Mouse (Mus musculus) B cell, adult 2 months (primary cell): ENCODE results near the gene Asgr1.

Source experiments
- DNase-seq, 2 experiments: peaks; one replicate each; pipeline ENCODE4 v3.0.0; 2022

The Asgr1 gene

GRCm38 (mm10) chr11:70026689-70027088 is 27.2 kb upstream of the Asgr1 start:
- no peak for DNase-seq

GRCm38 (mm10) chr11:70027397-70027796 is 26.5 kb upstream of the Asgr1 start:
- DNase-seq = no peak

- DNase-seq = no peak
Measured at GRCm38 (mm10) chr11:70028401-70029129, 25.3 kb upstream of the Asgr1 start.

GRCm38 (mm10) chr11:70029130-70029801 is 24.6 kb upstream of the Asgr1 start:
- DNase-seq = peak; percentile 89 to 93

- DNase-seq = no peak
Measured at GRCm38 (mm10) chr11:70029829-70030550, 23.9 kb upstream of the Asgr1 start.

- DNase-seq = no peak
Measured at GRCm38 (mm10) chr11:70030651-70031320, 23.1 kb upstream of the Asgr1 start.

GRCm38 (mm10) chr11:70031321-70031670 is 22.6 kb upstream of the Asgr1 start:
- DNase-seq = no peak

- DNase-seq = no peak
Measured at GRCm38 (mm10) chr11:70038174-70038573, 15.7 kb upstream of the Asgr1 start.

- no peak for DNase-seq
Measured at GRCm38 (mm10) chr11:70039631-70040030, 14.3 kb upstream of the Asgr1 start.

- DNase-seq = no peak
Measured at GRCm38 (mm10) chr11:70040184-70040583, 13.7 kb upstream of the Asgr1 start.

- no peak for DNase-seq
Measured at GRCm38 (mm10) chr11:70042309-70043085, 11.4 kb upstream of the Asgr1 start.

- DNase-seq = no peak
Measured at GRCm38 (mm10) chr11:70043665-70044064, 10.2 kb upstream of the Asgr1 start.

GRCm38 (mm10) chr11:70045435-70045834 is 8.4 kb upstream of the Asgr1 start:
- no peak for DNase-seq

GRCm38 (mm10) chr11:70049366-70049765 is 4.5 kb upstream of the Asgr1 start:
- no peak for DNase-seq

GRCm38 (mm10) chr11:70049816-70050215 is 4.1 kb upstream of the Asgr1 start:
- DNase-seq = peak; percentile 36 to 47

GRCm38 (mm10) chr11:70053156-70053555 is 729 bp upstream of the Asgr1 start:
- DNase-seq = no peak

GRCm38 (mm10) chr11:70055618-70056214 is 1.8 kb downstream of the Asgr1 start:
- peak; percentile 84 to 85 for DNase-seq

- no peak for DNase-seq
Measured at GRCm38 (mm10) chr11:70057805-70058204, 3.9 kb downstream of the Asgr1 start.

- DNase-seq = no peak
Measured at GRCm38 (mm10) chr11:70059930-70060329, 6.0 kb downstream of the Asgr1 start.

GRCm38 (mm10) chr11:70063053-70063452 is 9.2 kb downstream of the Asgr1 start:
- DNase-seq = no peak

- no peak for DNase-seq
Measured at GRCm38 (mm10) chr11:70066701-70067100, 12.8 kb downstream of the Asgr1 start.

GRCm38 (mm10) chr11:70068245-70068644 is 14.4 kb downstream of the Asgr1 start:
- no peak for DNase-seq
